Mouse (Mus musculus): Measurements from ENCODE around the gene Ecpas. TPM values are rescaled to one million over a fixed set of nuclear protein-coding genes. Genes with fewer than 3 reads are reported as not detected.

Gene Ecpas
- polyA plus RNA-seq, 1 experiment from 2014 or later = 44.5 TPM

- Histone ChIP-seq H3K9me3 (ENCODE audit: control insufficient read depth, low read length) (no peaks in the 10 kb centered on the region), H3K4me1 (replicated peaks; ENCODE audit: control insufficient read depth, insufficient read depth, low read length) (no peaks in the 10 kb centered on the region), H3K4me2 (ENCODE audit: low read length) (no peak overlapping the region), H3K27ac (ENCODE audit: low read depth) (no peak overlapping the region), H3K9ac (ENCODE audit: low read length) (no peak overlapping the region), H3K4me3 (ENCODE audit: low read depth, low read length) (no peak overlapping the region), H3K27me3 (replicated peaks; ENCODE audit: control insufficient read depth, insufficient read depth, low read length) (no peaks in the 10 kb centered on the region), H3K36me3 (ENCODE audit: control insufficient read depth, insufficient read depth, low read length) (peaks cover 31% of the 10 kb centered on the region; the same call in 1 of the 2 replicates)
- WGBS = 87% methylated on average over 6 of the region's 6 CpGs
- DNase-seq (ENCODE audit: low spot score) (no peak), ATAC-seq (replicated peaks; ENCODE audit: low FRiP score, low TSS enrichment, low read depth) (no peak)
Observed at GRCm38 (mm10) chr4:58867242-58867641, 45.3 kb downstream of the Ecpas start.

- no peak overlapping the region for H3K27ac ChIP-seq (ENCODE audit: low read depth)
- WGBS = 82% methylated on average over 3 of the region's 3 CpGs
- no peak overlapping the region for H3K9ac ChIP-seq (ENCODE audit: low read length)
- ATAC-seq (replicated peaks; ENCODE audit: low FRiP score, low TSS enrichment, low read depth) (no peak), DNase-seq (ENCODE audit: low spot score) (no peak)
- H3K4me1 ChIP-seq (replicated peaks; ENCODE audit: control insufficient read depth, insufficient read depth, low read length) = no peaks in the 10 kb centered on the region
- H3K36me3 ChIP-seq (ENCODE audit: control insufficient read depth, insufficient read depth, low read length) = peaks cover 67% of the 10 kb centered on the region
- no peaks in the 10 kb centered on the region for H3K27me3 ChIP-seq (replicated peaks; ENCODE audit: control insufficient read depth, insufficient read depth, low read length)
- no peak overlapping the region for H3K4me2 ChIP-seq (ENCODE audit: low read length)
- no peak overlapping the region for H3K4me3 ChIP-seq (ENCODE audit: low read depth, low read length)
- no peaks in the 10 kb centered on the region for H3K9me3 ChIP-seq (ENCODE audit: control insufficient read depth, low read length)
Observed at GRCm38 (mm10) chr4:58832908-58833307, 79.6 kb downstream of the Ecpas start.

- Histone ChIP-seq H3K27ac (ENCODE audit: low read depth) (no peak overlapping the region), H3K9me3 (ENCODE audit: control insufficient read depth, low read length) (no peaks in the 10 kb centered on the region), H3K36me3 (ENCODE audit: control insufficient read depth, insufficient read depth, low read length) (peaks cover 69% of the 10 kb centered on the region), H3K4me3 (ENCODE audit: low read depth, low read length) (no peak overlapping the region), H3K4me2 (ENCODE audit: low read length) (no peak overlapping the region), H3K9ac (ENCODE audit: low read length) (no peak overlapping the region), H3K27me3 (replicated peaks; ENCODE audit: control insufficient read depth, insufficient read depth, low read length) (no peaks in the 10 kb centered on the region), H3K4me1 (replicated peaks; ENCODE audit: control insufficient read depth, insufficient read depth, low read length) (no peaks in the 10 kb centered on the region)
- ATAC-seq (replicated peaks; ENCODE audit: low FRiP score, low TSS enrichment, low read depth) (no peak), DNase-seq (ENCODE audit: low spot score) (no peak)
- WGBS = 90% methylated on average over 4 of the region's 4 CpGs
Observed at GRCm38 (mm10) chr4:58825921-58826320, 86.6 kb downstream of the Ecpas start.

DNA sequence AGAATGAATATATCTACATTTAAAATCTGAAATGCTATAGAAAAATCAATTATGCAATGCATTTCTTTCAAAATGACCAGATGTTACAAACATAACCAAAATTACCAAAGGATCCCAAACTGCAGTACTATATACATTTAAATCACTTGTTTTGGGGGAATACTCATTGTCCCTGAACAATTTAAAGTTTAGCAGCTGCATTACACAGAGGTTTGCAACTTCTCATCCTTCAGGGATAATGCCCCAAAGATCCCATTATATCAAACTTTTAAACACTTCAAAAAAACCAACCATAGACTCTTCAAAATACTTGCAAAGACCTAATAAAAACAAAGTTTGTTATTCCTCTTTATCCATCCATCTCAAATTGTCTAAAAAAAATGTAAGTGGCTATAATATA, 124.9 kb downstream of the Ecpas start, which contains the start of gene Olfr267:
Gene Olfr267, minus strand, starts transcription at position 101 of the 400 bp plus-strand sequence.
- Histone ChIP-seq H3K9me3 (ENCODE audit: control insufficient read depth, low read length) (no peaks in the 10 kb centered on the region), H3K36me3 (ENCODE audit: control insufficient read depth, insufficient read depth, low read length) (no peaks in the 10 kb centered on the region), H3K4me3 (ENCODE audit: low read depth, low read length) (no peak within 1 kb of the TSS), H3K27me3 (replicated peaks; ENCODE audit: control insufficient read depth, insufficient read depth, low read length) (no peaks in the 10 kb centered on the region), H3K4me2 (ENCODE audit: low read length) (no peak within 1 kb of the TSS), H3K4me1 (replicated peaks; ENCODE audit: control insufficient read depth, insufficient read depth, low read length) (no peaks in the 10 kb centered on the region), H3K9ac (ENCODE audit: low read length) (no peak within 1 kb of the TSS), H3K27ac (ENCODE audit: low read depth) (no peak within 1 kb of the TSS)
- no peak for ATAC-seq (replicated peaks; ENCODE audit: low FRiP score, low TSS enrichment, low read depth)
- DNase-seq (ENCODE audit: low spot score) = no peak

GRCm38 (mm10) chr4:58786659-58787058, 125.9 kb downstream of the Ecpas start:
- H3K27ac ChIP-seq (ENCODE audit: low read depth) = no peak overlapping the region
- no peaks in the 10 kb centered on the region for H3K27me3 ChIP-seq (replicated peaks; ENCODE audit: control insufficient read depth, insufficient read depth, low read length)
- DNase-seq (ENCODE audit: low spot score) = peak; percentile 57
- no peaks in the 10 kb centered on the region for H3K9me3 ChIP-seq (ENCODE audit: control insufficient read depth, low read length)
- H3K36me3 ChIP-seq (ENCODE audit: control insufficient read depth, insufficient read depth, low read length) = no peaks in the 10 kb centered on the region
- H3K9ac ChIP-seq (ENCODE audit: low read length) = no peak overlapping the region
- no peak overlapping the region for H3K4me3 ChIP-seq (ENCODE audit: low read depth, low read length)
- 42% methylated on average over 3 of the region's 3 CpGs for WGBS
- ATAC-seq (replicated peaks; ENCODE audit: low FRiP score, low TSS enrichment, low read depth) = no peak; the same call in 1 of the 2 replicates
- H3K4me2 ChIP-seq (ENCODE audit: low read length) = no peak overlapping the region
- no peaks in the 10 kb centered on the region for H3K4me1 ChIP-seq (replicated peaks; ENCODE audit: control insufficient read depth, insufficient read depth, low read length)

- no peak for ATAC-seq (replicated peaks; ENCODE audit: low FRiP score, low TSS enrichment, low read depth)
- Histone ChIP-seq H3K4me2 (ENCODE audit: low read length) (no peak overlapping the region), H3K4me1 (replicated peaks; ENCODE audit: control insufficient read depth, insufficient read depth, low read length) (no peaks in the 10 kb centered on the region), H3K27ac (ENCODE audit: low read depth) (no peak overlapping the region), H3K9me3 (ENCODE audit: control insufficient read depth, low read length) (no peaks in the 10 kb centered on the region), H3K27me3 (replicated peaks; ENCODE audit: control insufficient read depth, insufficient read depth, low read length) (no peaks in the 10 kb centered on the region), H3K4me3 (ENCODE audit: low read depth, low read length) (no peak overlapping the region), H3K36me3 (ENCODE audit: control insufficient read depth, insufficient read depth, low read length) (no peaks in the 10 kb centered on the region), H3K9ac (ENCODE audit: low read length) (no peak overlapping the region)
- DNase-seq (ENCODE audit: low spot score) = no peak
- WGBS = 65% methylated on average over 3 of the region's 3 CpGs
Observed at GRCm38 (mm10) chr4:58763417-58763816, 149.1 kb downstream of the Ecpas start.

DNA sequence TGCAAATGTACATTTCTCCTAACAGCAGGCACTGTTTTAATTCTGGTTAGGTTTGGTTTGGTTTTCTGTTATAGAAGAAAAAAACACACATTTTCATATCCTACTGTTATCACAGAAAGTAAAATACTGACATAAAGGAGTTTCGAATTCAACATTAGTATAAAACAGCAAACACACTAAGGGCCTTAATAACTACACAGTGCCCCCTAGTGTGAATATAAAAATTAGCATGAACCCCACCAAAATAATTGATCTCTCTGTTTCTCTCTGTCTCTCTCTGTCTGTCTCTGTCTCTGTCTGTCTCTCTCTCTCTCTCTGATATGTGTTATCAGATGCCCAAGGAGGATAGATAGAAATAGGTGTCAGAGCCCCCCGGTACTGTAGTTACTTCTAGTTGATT, 163.0 kb downstream of the Ecpas start:
- H3K27ac ChIP-seq (ENCODE audit: low read depth) = 0 out of 2 replicates have a peak overlapping the region, but pooled peaks have one; percentile 70
- no peaks in the 10 kb centered on the region for H3K36me3 ChIP-seq (ENCODE audit: control insufficient read depth, insufficient read depth, low read length)
- no peak overlapping the region for H3K9ac ChIP-seq (ENCODE audit: low read length)
- ATAC-seq (replicated peaks; ENCODE audit: low FRiP score, low TSS enrichment, low read depth) (no peak), DNase-seq (ENCODE audit: low spot score) (peak; percentile 43)
- 43% methylated on average over 2 of the region's 2 CpGs for WGBS
- no peak overlapping the region for H3K4me3 ChIP-seq (ENCODE audit: low read depth, low read length)
- no peaks in the 10 kb centered on the region for H3K27me3 ChIP-seq (replicated peaks; ENCODE audit: control insufficient read depth, insufficient read depth, low read length)
- H3K4me1 ChIP-seq (replicated peaks; ENCODE audit: control insufficient read depth, insufficient read depth, low read length) = peaks cover 7% of the 10 kb centered on the region
- H3K9me3 ChIP-seq (ENCODE audit: control insufficient read depth, low read length) = no peaks in the 10 kb centered on the region
- no peak overlapping the region for H3K4me2 ChIP-seq (ENCODE audit: low read length)

DNA sequence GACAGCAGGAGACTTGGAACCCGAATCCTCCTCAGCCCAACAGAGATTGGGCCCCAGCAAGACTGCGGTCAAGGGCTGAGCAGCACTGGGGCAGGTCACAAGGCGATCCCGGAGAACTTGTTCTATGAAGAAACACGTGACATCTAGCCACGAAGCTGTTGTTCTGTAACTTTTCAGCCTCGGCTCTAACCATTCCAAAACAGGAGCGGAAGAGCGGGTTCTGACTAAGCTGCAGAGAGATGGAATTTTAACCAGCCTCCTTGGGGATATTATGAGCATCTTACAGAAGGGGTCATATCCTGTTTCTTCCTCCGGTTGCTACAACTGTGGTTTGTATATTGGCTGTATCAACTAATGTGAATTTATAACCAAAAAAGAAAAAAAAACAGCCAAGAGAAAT, 163.4 kb downstream of the Ecpas start:
- H3K9ac ChIP-seq (ENCODE audit: low read length) = no peak overlapping the region; the same call in 1 of the 2 replicates
- 38% methylated on average over 10 of the region's 10 CpGs for WGBS
- no peak for ATAC-seq (replicated peaks; ENCODE audit: low FRiP score, low TSS enrichment, low read depth)

More for the DNA sequence above, 163.4 kb downstream of the Ecpas start:
- Histone ChIP-seq H3K9me3 (ENCODE audit: control insufficient read depth, low read length) (no peaks in the 10 kb centered on the region), H3K36me3 (ENCODE audit: control insufficient read depth, insufficient read depth, low read length) (no peaks in the 10 kb centered on the region), H3K27me3 (replicated peaks; ENCODE audit: control insufficient read depth, insufficient read depth, low read length) (no peaks in the 10 kb centered on the region), H3K4me2 (ENCODE audit: low read length) (peak overlapping the region; percentile 31), H3K27ac (ENCODE audit: low read depth) (peak overlapping the region; percentile 70), H3K4me3 (ENCODE audit: low read depth, low read length) (no peak overlapping the region), H3K4me1 (replicated peaks; ENCODE audit: control insufficient read depth, insufficient read depth, low read length) (peaks cover 7% of the 10 kb centered on the region)
- peak; percentile 53 for DNase-seq (ENCODE audit: low spot score)

Data from intestine, embryonic 14.5 days (tissue).